Mouse (Mus musculus): ENCODE measurements at regions not wholly inside any gene's neighbourhood (a gene's known extent, or its start where the extent isn't known, plus 50 kb on each side); places are given as distances from the start of the nearest gene placed in this dataset.

GRCm38 (mm10) chr2:178542032-178542431 lies 111.7 kb downstream of the Cdh26 start:
- DNase-seq = no peak

DNA sequence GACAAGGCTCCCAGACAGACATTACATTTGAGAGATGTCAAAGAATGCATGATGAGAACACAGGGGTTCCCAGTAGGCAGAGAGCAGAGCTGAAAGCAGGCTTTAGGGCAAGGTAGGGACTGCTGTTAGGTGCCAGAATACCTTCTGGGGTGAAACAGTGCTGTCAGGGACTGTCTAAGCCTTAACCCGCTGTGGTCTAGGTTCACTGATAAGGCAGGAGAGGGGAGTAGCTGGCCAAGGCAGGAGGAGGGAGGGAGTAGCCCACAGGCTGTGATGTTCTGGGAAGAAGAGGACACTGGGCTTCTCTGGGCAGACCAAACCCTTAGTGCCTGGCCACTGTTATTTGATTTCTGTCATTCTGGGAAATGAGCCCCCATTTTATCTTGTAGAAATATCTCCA lies 114.1 kb downstream of the Cdh26 start:
- no peak for DNase-seq

DNA sequence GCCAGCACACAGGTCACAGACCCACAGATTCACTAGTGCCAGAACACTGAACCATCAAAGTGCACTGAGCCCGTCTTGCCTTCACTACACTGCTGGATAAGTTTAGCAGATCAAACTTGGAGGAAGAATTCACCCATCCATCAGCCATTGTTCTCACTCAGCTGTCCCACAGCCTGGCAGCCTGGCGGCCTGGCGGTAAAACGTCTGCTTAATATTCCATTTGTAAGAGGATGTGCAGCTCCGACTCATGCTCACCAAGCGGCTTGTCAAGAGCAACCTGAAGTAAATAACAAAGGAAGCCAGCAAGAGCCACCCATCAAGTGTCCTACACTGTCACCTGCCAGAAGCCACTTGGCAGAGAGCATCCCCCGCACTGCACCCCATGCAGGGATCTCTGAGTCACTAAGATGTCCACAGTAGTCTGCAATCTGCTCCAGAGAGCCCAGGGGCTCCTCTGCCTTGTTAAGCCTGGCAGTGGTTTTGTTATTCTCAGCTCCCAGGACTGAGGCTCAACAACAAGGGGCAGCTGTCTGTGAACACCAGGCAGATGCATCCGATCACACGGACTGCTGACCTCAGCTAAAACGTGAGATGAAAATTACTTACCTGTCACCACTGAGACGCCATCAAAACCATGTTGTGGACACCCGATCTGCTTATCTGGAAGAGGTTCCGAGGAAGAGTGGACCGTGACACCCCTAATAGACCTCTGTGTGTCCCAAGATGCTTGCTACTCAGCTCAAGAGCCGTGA lies 115.4 kb downstream of the Cdh26 start:
- peak; percentile 27 for DNase-seq

DNA sequence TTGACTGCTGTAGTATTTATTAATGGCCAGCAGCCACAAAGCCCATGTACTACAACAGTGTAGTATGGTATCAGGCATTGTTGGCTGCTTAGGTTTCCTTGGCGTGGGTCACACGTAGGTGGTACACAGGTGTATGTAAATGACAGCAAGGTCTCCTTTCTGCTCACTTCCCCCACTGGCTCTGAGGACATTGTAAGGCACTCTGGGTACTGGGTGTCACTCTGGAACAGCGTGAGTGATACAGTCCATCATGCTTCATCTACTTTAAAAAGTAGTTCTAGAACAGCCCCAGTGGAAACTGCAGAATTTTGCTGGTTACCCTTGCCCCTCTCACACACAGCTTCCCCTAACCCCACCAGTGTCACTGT lies 116.0 kb downstream of the Cdh26 start:
- no peak for DNase-seq

DNA sequence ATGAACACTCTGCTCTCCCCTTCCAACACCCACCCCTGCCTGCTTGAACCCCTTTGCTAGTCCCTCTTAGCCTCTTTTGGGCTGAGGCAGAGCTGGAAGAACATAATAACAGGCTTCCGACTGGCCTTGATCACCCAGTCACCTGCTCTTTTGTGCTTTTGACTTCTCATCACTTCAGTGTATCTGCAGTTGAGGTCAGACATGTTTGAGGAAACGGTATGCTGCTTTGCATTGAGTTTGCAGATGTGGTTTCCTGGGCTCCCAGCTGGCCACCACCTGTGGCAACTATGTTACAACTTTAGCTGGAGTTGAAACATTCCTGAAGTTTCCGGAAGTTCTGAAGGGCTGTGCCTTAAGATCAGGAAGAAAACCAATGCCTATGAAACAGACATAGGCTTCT lies 116.6 kb downstream of the Cdh26 start:
- no peak for DNase-seq

- no peak for DNase-seq
Measured at GRCm38 (mm10) chr2:178548937-178549336, 118.6 kb downstream of the Cdh26 start.

DNA sequence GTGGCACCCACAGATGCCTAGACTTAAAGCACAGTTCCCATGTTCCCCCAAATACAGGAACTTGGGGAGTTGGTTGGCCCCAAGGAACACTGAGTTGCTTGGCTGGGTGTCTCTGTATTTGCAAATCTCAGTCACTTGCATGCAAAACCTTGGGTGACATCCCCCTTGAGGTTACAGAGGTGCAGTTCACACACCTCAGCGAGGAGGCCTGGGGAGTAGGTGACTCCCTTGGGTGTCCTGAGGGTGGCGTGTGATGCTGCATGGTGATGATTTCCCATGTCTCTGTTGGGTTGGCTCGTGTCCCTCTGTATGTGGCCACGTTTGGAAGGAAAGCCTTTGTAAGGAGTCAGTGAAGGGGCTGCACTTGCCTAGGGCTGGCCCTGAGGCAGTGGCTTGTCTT lies 123.4 kb downstream of the Cdh26 start:
- DNase-seq = no peak

GRCm38 (mm10) chr2:178555692-178556340 lies 125.5 kb downstream of the Cdh26 start:
- peak; percentile 66 for DNase-seq

- DNase-seq = no peak
Measured at GRCm38 (mm10) chr2:178557934-178558333, 127.6 kb downstream of the Cdh26 start.

GRCm38 (mm10) chr2:178563287-178563686 lies 133.0 kb downstream of the Cdh26 start:
- no peak for DNase-seq

DNA sequence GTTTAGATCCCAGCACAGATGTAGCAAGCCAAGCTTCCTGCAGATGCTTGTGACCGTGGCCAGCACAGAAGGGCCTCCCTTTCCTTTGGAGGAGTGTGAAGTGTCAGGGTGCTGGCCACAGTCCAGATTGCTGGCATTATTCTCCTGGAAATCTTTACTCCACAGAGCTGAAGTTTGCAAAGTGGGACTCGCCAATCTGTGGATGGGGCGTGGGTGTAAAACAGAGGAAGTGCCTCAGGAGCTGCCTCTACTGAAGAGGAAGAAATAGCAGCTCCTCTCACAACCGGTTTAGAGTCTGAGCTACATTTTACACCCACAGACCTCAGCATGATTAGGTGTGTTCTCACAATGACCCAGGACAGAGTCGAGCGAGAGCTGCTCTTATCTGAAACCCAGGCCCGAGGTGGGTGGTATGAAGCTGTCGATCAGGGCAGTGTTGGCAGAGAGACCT lies 135.1 kb downstream of the Cdh26 start:
- no peak for DNase-seq

DNA sequence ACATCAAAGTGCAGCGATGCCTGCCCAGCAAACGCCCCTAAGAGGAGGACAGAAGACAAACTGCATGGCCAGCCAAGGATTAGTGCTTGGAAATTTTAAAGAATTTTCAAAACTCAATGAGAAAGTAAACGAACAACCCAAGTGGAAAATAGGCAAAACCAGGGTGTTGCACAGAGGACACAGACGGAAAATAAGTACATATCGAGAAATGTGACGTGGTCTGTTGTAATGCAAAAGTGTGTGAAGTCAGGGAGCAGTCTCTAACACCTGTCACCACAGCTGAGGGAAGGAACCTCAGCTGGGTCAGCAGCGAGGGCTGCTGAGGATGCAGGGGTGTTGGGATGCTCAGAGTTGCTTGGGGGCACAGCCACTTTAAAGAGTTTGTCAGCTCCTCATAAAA lies 137.2 kb downstream of the Cdh26 start:
- DNase-seq = no peak

DNA sequence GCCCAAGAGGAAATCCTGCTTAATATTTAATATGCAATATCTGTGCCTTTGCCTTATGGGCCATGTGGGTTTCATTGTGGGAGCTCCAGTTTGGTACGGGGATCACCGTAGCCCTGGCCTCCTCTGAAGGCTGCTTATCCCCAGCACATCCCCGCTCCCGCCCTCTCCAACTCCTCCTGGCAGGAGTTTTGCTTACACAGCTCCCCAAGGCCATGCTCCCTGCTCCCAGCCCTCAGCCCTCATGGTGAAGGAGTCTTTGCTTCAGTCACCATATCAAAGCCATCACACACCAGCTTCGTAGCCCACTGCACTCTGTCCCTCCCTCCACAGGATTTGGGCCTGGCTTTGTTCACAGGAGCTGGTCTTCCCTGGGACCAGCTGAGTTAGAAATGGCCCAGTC lies 142.0 kb downstream of the Cdh26 start:
- DNase-seq = no peak

DNA sequence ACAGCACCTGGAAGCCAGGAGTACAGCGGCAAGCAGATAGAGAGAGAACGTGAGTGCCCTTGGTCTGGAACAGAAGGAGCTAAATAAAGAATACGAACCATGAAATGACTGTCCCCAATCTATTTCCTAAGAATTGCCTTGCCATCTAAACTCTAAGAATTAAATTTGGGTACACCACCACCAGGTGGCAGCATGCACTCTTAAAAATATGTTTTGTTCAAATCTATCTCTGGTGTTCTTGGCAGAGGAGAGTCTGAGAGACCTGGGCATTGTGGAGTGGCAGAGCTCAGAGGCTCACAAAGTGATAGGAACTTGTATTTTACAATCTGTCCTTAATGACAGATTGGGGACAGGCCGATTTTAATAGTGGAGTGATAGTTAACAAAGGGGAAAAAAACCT lies 144.5 kb downstream of the Cdh26 start:
- DNase-seq = peak; percentile 32

DNA sequence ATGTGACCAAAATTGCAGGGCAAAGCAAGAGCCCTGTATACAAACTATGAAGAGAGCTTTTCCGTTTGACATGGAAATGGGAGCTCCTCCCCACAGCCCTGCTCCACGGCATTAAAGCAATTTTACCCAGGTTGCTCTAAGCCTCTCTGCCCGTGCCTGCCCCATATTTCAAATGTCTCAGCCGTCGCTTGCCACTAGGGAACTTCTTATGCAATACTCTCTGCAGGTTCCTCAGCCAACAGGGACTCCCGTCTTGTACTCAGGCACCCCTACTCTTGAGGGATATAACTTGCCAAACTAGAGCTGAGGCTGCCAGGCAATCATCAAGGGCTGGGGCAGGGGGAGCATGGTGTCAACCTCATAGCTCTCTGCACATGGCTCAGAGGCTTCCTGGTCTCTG lies 145.1 kb downstream of the Cdh26 start:
- no peak for DNase-seq

DNA sequence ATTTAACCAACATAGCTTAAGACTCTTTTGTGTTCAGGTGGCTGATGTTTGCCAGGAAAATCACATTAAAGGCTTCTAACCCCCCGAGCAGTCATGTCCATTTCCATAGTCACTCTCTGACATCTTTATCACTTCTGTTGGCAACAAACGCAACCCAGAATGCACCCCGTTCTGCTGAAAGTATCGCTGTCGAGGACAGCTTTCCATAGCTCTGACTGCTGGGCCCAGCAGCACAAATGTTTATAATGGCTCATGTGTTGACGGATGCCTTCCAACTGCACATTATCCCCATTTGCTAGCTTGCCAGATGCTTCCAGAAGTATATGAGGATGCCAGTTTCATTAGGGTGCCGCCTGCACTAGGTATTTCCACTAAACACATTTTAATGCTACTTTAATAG lies 145.7 kb downstream of the Cdh26 start:
- DNase-seq = no peak

DNA sequence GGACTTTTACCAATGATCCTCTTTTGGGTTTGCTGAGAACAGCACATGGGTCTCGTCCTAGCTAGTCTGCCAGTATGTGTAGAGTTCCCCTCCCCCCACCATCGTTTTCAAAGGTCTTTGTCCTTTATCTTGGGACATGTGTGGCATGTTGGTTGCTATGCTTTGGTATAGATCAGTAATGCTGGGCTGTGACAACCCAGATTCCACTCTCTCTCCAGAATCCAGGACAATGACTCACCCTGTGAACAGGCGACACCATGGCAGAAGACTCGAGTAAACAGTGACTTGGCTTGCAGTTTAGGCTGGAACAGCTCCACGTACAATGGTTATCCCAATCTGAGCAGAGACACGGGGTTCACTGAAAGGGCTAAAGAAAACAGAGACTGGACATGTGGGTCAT lies 149.2 kb downstream of the Cdh26 start:
- DNase-seq = no peak

DNA sequence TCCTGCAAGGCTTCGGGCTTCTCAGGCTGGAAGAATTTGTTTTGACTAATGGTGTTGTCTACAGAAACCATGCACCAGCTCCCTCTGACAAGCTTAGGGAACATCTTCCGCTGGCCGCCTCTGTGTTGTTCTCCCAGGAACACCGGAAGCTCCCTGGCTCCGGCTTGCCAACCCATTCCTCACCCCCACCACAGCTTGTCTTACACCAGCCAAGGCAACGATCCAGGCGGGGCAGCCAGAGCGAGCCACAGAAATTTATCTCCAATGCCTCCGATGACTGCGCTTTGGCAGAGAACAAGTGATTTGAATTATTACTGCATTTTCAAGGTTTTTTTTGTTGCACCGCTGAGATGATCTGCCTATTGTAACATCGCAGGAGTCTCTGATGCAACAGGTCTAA lies 151.0 kb downstream of the Cdh26 start:
- DNase-seq = no peak

DNA sequence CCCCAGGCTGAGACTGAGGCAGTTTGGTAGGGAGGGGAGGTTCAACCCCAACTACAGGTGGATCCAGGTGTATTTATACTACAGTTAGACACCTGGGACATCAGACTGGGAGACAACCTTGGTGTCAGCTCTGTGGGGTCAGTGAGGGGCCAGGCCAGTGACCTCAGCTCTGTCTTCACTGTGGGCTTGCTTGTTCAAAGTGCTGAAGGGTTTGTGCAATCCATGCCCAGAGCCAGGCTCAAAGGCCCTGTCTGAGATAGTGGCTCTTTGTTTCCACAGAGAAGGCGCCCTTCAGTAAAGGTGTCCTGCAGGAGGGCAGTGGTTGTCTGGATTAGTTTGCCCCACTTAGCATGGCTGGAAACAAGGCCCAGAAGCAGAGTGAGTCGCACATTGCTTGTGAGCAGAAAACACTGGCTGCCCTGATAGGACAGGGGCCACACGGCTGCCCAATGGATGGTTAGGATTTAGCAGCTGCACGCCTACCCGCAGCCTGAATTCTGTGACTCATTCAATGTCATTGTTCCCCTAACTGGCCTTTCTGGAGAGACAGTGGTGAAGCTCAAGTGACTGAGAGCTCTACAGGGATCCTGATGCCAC lies 154.7 kb downstream of the Cdh26 start:
- DNase-seq = no peak

GRCm38 (mm10) chr2:178587134-178587636 lies 156.9 kb downstream of the Cdh26 start:
- no peak for DNase-seq

DNA sequence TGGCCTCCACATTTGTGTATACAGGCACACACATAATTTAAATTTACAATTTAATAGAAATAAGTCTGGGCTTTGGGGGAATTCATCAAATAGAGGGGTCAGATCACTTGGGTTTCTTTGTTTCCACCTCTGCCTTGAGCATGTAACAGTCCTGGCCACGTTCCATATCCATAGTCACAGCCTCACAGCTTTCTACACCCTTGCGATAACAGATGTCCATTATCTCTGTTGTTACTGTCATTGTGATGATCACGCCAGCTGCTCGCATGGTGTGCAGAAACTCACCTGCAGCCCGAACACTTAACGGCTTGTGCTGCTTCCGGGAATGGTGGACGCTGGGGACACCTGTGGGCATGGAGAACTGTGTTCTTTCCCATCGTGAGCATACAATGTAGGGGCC lies 163.4 kb downstream of the Cdh26 start:
- DNase-seq = no peak

GRCm38 (mm10) chr2:178594177-178594576 lies 163.8 kb downstream of the Cdh26 start:
- DNase-seq = no peak

GRCm38 (mm10) chr2:178596312-178597083 lies 166.2 kb downstream of the Cdh26 start:
- DNase-seq = no peak
